Mouse (Mus musculus): ENCODE data around the gene Tns1.

The Tns1 gene

DNA sequence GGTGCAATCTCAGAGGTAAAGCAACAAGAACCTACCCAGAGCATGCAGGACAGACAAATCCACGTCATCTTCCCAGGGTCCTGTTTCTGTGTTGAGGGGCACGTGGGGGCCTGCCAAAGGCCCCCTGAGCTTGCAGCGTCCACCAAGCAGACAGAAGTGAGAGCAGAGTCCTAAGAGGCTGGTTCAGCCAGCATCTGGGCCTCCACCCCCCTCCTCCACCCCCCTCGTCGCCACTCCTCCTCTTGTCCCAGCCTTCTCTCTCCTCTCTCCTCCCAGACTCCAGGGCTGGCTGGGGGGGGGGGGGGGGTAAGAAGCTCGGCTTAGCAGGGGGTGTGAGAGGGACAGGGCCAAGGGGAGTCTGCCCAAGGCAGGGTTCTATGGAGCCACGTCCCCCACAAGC, 33.1 kb downstream of the Tns1 start:
- no peak for DNase-seq

DNA sequence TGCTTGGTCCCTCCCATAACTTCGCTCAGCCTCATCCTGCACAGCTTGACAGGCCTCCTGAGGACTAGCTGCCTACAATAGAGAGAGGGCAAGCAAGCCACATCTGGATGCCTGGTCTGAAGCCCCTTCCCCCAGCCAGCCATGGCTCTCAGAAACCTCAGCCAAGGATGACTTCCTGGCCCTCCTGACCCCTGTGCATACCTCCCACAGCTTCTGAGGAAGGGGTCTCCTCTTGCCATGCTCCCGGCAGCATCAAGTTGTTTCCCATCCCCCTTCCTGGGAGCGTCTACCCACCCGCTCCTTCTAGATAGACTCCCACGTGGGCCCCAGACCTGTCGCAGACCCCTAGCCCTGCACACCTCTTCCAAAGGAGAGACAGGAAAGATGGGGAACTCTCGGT, 33.9 kb downstream of the Tns1 start:
- DNase-seq = no peak

DNA sequence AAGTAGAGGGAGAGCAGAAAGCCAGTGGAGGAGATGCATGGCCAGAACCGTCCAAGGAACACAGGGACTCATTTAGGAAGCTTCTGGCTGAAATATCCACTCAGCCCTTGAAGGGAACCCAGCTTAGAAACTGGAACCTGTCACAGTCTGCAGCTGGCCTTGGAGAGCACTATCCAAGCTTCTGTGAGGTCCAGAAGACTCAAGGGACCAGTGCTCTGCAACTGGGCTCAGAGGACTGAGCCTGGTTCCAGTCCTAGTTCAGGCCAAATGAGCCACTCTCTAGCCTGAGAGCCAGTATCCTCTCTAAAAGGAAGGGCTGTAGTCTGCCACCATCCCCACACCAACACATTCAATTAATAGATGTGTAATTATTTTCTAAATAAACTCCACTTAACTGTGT, 35.7 kb downstream of the Tns1 start:
- DNase-seq = no peak

DNA sequence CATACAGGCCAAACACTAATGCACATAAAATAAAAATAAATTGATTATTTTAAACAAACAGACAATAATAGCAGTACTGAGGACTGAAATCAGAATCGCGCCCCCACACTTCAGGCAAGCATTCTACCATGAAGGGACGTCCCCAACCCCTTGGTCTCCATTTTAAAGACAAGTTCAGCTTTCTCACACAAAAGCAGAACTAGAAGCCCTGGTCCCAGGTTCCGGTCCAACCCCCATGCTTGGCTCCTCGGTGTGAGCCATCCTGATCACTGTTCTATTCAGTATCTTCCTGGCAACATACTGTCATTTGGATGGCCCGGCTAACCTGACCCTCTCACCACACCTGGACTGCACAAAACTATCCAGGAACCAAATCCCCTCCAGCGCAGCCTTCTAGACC, 38.7 kb downstream of the Tns1 start:
- no peak for DNase-seq

GRCm38 (mm10) chr1:74084752-74085151, 39.5 kb downstream of the Tns1 start:
- DNase-seq = no peak

GRCm38 (mm10) chr1:74084065-74084705, 40.1 kb downstream of the Tns1 start:
- DNase-seq = no peak

GRCm38 (mm10) chr1:74082841-74083463, 41.3 kb downstream of the Tns1 start:
- DNase-seq = peak; percentile 33

DNA sequence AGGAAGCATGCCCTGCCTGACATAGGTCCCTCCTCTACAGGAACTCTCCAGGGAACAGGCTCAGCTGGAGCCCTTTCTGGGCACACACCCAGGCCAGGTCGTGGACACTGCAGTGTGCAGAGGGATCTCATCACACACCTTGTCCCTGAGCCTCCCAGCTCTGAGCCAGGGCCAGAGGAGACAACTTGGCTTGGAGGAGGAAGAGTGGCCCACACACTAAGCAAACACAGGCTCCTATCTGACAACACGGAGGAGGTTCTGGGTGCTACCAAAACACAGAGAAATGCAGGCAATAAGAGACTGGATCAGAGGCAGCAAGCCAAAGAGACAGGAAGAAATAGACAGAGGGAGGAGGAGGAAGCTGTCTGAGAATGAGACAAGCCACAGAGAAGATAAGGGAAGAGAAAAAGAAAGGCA, 42.7 kb downstream of the Tns1 start:
- no peak for DNase-seq

DNA sequence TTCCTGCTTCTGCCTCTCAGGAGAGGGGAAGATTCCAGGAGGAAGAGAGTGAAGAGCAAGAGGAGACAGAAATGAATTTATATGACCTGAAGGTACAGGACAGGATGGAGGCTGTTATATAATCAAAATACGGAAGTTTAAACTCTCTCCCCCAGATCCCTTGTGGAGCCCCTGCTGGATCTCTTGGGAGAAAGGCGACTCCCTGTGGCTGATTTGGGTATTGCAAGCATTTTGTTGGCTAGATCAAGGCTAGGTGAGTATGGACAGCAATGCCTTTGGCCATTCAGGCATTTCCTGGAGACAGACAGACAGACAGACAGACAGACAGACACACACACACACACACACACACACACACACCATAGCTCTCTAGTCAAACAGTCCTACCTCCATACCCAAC, 46.9 kb downstream of the Tns1 start:
- peak; percentile 74 for DNase-seq

DNA sequence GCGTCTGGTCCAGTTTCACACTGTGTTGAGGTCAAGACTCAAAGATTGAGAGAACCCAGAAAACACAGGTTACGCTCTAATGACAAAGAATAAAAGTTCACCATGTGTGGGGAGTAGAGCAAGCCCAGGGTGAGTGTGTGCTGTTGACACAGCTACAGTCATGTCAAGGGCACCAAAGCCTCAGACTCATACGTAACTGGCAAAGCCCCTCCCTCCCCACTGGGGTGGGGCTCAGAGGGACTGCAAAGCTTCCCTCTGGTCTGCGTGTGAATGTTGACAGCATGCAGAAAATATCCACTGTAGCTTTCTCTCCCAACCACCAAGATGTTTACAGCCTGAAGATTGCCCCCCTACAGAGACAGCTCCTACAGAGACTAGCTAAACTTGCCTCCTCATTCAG, 48.0 kb downstream of the Tns1 start:
- DNase-seq = no peak

DNA sequence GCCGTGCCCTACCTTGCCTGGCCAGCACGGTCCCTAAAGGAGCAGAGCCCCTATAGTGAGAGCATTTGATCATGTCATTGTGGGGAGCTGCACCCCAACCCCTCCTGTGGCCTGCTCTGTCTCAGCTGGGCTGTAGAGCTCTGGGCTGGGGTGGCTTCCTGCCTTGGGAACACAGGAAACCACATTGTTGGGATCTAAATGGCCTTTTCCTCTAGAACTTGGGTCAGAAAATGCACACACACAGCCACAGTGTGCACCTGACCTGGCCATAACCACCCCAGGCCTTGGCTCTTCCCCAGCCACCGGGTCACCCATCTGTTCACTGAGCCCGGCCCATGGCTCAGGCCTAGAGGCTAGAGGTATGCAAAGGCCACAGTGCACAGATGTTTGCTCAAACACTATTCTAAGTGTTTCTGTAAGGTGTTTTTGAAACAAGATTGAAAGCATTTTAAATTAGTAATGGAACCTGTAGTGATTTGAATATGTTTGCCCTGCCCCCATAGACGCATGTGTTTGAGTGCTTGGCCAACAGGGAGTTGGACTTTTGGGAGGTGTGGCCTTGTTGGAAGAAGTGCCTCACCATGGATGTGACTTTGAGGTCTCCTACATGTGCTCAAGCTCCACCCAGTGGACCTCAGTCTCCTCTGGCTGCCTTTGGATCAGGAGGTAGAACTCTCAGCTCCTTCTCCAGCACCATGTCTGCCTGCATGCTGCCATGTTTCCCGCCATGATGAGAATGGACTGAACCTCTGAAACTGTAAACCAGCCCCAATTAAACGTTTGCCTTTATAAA, 49.4 kb downstream of the Tns1 start:
- no peak for DNase-seq

DNA sequence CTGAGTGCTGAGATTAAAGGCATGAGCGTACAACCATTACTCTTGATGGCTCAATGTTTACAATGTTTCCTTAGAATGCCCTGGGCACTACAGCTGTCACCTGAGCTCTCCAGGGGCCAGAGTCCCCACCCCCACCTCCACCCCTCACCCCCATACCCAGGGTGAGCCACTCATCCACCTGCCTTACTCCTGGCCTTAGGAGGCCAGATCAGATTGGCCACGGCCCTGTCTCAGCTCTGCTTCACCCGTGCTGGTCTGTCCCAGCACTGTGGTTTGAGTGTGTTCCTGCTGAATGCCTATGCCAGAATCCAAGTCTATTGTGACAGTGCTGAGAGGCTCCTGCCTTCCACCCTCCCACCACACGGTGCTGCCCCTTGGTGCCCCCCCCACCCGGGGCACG, 50.5 kb downstream of the Tns1 start:
- DNase-seq = no peak

DNA sequence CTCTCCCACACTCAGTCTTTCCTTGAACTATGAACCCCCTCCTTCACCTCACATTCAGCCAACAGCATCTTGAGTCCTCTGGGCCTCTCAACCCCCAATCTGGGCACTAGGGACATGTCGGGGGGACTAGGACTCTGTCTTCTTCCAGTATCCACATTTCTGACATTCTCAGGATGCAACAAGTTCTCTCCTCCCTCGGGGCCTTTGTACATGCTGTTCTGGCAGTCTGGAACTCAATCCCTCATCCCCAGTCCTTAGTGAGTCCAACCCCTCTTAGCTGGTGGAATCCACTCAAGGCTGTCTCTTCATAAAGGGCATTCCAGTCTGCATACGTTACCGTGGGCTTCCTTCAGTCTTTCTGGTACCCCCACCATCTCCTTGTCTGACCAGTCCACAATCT, 53.5 kb downstream of the Tns1 start:
- DNase-seq = no peak

GRCm38 (mm10) chr1:74070001-74070551, 54.2 kb downstream of the Tns1 start:
- DNase-seq = no peak

GRCm38 (mm10) chr1:74069085-74069835, 55.0 kb downstream of the Tns1 start:
- no peak for DNase-seq

GRCm38 (mm10) chr1:74068366-74069084, 55.7 kb downstream of the Tns1 start:
- no peak for DNase-seq

GRCm38 (mm10) chr1:74067866-74068265, 56.4 kb downstream of the Tns1 start:
- DNase-seq = no peak

DNA sequence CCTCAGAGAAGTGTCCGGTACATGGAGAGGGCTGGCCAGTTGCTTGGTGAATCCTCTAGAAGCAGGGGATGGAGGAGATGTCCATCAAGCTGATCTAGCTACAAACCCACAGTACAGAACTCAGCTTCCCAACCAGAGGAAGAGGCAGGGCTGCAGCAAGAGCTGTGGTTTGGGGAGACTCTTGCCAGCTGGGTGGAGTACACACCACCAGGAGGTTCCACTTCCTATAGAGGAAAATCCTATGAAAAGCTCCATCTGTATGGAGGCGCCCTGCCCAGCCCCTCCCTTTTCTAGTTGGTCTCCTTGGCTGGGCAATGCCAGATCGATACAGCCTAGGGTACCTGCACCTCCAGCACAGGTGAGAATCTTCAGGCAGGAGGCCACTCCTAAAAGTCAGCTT, 57.7 kb downstream of the Tns1 start:
- DNase-seq = no peak

DNA sequence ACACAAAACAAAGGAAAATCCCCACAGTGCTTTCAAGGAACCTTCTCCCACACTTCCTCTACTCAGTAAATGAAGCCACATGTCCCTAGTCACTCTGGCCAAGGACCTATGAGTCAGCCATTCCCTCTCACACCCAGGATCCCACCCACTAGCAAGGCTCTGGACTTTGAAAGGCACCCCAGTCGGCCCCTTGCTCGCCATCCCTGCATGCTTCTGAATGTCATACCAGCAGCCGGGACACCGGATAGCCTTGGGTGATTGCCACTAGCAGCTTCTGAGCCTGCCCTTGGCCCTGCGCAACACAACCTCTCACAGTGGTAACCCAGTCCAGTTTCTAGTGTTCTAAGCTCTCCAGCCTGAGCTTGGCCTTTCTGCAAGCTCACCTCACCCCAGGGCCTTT, 58.2 kb downstream of the Tns1 start:
- DNase-seq = no peak

- no peak for DNase-seq
Observed at GRCm38 (mm10) chr1:74060046-74060445, 64.2 kb downstream of the Tns1 start.

DNA sequence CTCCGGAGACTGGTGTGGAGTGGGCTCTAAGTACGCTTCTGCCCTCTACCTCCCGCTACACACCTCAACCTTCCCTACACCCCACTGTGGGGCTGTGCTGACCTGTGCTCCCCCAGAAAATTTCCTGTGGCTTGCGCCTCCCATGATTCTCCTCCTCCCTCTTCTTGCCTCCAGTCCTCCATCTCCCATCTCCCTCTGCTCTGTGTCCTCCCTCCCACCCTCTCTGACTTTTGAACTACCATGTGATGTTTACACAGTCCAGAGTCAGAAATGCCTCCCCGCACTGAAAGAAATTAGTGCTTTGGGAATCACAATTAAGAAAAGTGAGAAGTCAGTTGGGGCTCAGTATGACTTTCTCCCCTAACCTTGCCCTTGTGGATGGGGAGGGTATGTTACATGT, 64.7 kb downstream of the Tns1 start:
- no peak for DNase-seq

DNA sequence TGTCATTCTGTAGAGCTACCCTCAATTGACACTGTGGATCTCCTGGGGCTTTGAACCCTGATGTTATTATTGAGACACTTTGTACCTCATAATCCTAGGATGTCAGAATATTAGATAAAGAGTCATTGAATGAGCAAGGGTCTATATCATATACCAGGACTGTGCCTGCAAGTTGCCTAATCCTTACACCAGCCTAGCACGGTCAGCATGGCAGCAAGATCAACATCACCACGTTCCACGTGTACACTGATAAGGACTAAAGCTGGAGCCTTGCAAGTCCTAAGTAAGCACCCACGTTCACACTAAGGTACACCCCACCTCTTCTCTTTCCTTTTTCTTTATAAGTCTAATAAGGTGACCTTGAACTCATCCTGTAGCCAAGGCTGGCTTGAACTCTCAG, 65.5 kb downstream of the Tns1 start:
- DNase-seq = no peak

DNA sequence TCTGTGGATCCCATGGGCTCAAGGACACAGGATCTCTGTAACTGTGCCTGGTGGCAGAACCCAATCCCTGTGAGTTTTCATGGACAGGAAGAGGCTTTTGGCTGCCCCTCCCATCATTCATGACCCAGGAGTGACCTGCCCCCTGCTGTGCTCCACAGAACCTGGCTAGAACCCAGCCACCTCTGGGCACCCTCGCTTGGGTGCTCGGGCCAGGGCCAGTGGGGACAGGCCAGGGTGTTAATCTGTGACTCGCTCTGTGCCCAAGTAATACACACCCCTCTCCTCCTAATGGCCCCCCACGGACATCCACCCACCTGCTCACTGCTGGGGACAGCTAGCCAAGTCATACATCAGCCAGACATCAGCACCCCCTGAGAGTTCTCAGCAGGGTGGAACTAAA, 65.9 kb downstream of the Tns1 start:
- no peak for DNase-seq

Measured in right cerebral cortex, postnatal 14 days (tissue).